Mouse (Mus musculus) kidney, adult 10 weeks (tissue): ENCODE data around the gene F13b. TPM values are rescaled to one million over a fixed set of nuclear protein-coding genes. Genes with fewer than 3 reads are reported as not detected.

Source experiments
- polyA plus RNA-seq: library from polyadenylated mRNA; stranded (reverse); fragments of 350-450 nt; fragmentation: Illumina TruSeq; extraction: RNeasy Lipid Tissue Mini Kit (QIAGEN cat#74804); gene quantifications from one replicate; pipeline ENCODE4 v1.2.3, GENCODE M21; 2014; ENCODE audit warnings: low read depth, low replicate concordance

Gene F13b
- polyA plus RNA-seq = 331 TPM

DNA sequence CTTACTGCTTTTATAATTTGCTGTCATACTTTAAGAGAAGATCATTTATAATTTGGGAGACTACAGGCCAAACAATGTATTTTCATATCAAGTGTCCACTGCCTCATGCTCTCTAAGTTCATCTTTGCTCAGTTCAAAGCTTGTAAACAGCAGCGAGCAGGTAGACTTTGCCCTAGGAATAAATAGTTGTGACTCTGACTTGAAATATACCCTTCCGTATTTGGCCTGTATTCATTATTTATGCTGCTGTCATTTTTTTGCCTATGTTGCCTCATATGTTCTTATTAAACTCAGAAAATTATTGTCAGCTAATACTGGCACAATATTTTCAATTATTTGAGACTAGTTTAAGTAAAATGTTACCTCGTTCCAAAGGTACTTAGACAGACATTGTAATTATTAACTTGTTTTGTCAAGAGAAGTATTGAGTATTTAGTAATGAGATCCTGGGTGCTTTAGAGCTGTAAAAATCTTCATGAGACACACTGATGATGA, at the start of gene F13b:
TSS of gene F13b (plus strand) at position 445 of the 495 bp plus-strand sequence.

DNA sequence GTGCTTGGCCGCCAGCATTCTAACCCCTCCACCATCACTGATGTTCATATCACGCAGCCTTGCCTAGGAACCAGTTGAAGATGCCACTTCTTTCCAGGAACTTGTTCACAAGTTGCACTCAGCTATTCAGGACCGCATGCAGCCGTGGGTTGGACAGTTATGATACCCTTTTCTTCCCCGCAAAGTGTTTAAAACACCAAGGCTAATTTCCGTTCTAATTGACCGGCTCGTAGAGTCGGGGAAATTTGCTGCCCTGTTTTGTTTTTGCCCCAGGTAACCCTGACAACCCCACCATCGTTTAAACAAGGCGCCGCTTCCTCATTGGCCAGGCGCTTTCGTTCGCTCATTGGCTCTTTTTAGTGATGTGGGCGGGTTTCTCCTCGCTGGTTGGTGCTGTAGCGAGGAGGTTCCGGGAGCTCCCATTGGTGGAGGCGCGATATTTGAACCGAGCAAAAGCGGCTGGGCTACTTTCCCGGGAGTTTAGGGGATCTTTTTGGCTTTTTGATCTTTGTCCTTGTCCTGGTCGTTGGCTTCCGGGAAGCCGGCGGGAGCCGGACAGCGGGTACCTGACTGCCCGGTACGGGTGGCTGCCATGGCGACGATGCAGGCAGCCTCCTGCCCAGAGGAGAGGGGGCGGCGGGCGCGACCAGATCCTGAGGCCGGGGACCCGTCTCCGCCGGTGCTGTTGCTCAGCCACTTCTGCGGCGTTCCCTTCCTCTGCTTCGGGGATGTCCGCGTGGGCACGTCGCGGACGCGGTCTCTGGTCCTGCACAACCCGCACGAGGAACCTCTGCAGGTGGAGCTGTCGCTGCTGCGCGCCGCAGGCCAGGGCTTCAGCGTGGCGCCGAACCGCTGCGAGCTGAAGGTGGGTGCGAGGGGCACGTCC, 46.9 kb upstream of the F13b start, which contains the start of gene Aspm:
TSS of gene Aspm (plus strand) at position 433 of the 886 bp plus-strand sequence.

DNA sequence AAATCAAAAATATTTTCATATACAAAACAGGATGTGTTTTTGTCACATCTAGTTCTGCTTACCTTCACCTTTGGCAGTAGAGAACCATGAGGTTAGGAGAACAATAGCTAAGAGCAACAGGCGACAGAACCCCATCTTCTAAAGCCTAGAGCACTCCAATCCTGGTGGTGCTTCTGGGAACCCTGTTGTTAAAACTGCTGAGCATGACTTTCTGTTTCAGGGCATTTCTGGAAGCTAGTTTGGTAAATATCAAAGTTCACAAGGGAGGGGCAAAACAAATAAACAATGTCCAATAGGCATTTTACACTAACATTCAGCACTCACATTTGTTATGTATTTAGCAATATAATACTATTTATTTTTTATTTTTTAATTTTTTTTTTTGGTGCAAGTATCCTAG, 58.5 kb downstream of the F13b start, which contains the start of gene Cfhr1:
TSS of gene Cfhr1 (minus strand) at position 249 of the 400 bp plus-strand sequence.

Other genes starting within 250 kb of the F13b start
- 0.36 TPM for gene Crb1, start 124.6 kb upstream of the F13b start, polyA plus RNA-seq
- 63.9 TPM for gene Zbtb41, start 79.4 kb upstream of the F13b start, polyA plus RNA-seq
- 0.24 TPM for gene Aspm, start 46.9 kb upstream of the F13b start, polyA plus RNA-seq
- not detected for gene Cfhr1, start 58.6 kb downstream of the F13b start, polyA plus RNA-seq